Mouse (Mus musculus): Measurements from ENCODE around the gene Rbfox1.
A peak's percentile ranks its signal among the peaks of the same experiment; 100 is the strongest.

The Rbfox1 gene

DNA sequence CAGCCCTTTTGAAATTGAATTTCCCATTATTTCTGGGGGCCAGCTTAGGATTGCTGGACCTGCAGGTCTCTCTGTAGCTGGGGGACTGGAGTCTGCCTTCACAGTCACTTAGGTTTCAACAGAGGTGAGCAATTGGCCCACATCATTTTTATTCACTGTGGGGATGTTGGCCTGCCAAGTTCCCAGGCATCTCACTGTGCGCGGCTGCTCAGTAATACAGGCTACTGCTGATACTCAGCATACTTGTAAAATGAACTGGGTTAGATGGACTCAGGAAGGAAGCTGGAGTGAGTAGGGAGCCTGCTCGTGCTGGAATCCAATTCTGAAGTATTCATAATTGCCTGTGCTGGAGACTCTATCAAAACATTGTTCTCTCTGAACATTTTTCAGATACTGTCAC is 1356.5 kb downstream of the Rbfox1 start:
- no peak for DNase-seq (ENCODE audit: low spot score)

GRCm38 (mm10) chr16:7242501-7242900 is 1357.3 kb downstream of the Rbfox1 start:
- DNase-seq (ENCODE audit: low spot score): no peak

DNA sequence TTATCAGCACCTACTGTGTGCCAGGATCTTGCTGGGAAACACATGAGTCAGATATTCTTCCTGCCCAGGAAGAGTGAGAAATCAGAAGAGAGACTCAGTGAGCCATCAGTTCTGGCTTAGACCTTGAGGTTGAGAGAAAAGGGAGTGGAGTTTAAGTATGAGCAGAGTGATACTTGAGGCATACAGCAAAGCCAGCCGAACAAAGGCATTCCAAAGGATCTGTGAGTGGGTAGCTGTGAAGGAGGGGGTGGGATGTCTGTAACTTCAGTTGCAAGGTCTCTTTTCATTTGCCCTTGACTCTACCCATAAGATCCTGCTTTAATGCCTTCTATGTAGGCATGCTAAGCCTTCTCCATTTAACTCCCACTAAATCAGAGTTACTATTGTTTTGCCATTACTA is 1359.2 kb downstream of the Rbfox1 start:
- no peak for DNase-seq (ENCODE audit: low spot score)

DNA sequence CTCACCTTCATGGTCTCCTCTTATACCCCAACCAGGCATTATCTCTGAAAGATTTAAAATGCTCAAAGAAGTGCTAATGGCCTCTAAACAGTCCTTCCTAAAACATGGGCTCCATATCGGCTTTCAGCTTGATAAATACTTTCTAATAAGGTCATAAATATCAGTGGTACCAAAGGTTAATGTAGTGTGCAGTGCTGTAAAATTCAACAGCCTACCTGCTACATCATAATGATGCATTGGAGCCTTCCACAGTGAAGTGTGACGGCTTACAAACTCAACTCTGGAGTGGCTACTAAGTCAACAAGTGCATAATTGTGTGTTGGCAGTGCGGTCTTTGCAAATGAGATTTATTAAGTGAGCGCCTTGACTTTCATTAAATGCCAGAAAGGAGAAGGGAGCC is 1366.5 kb downstream of the Rbfox1 start:
- DNase-seq (ENCODE audit: low spot score): no peak

DNA sequence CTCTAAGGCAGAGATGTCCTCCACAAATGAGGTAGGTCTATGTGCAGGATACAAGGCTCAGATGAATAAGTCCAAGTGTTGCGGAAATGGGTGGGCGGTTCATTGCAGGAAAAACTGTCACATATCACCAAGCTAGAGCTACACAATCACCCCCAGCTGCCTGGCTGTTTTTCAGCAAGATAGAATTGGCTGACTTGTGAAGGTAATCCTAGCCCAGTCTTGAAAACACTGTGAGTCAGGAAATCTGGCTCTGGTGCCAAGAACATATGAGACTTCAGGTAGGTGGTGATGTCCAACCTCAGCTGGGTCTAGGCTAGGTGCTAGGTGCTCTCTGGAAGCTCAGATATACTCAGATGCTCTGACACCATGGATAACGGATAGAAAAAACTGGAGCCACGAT is 1372.2 kb downstream of the Rbfox1 start:
- no peak for DNase-seq (ENCODE audit: low spot score)

GRCm38 (mm10) chr16:7263261-7263660 is 1378.1 kb downstream of the Rbfox1 start:
- DNase-seq (ENCODE audit: low spot score): no peak

GRCm38 (mm10) chr16:7265715-7266114 is 1380.6 kb downstream of the Rbfox1 start:
- no peak for DNase-seq (ENCODE audit: low spot score)

- no peak for DNase-seq (ENCODE audit: low spot score)
These were observed 1390.3 kb downstream of the Rbfox1 start for GRCm38 (mm10) chr16:7275501-7275900.

GRCm38 (mm10) chr16:7275901-7276300 is 1390.7 kb downstream of the Rbfox1 start:
- no peak for DNase-seq (ENCODE audit: low spot score)

DNA sequence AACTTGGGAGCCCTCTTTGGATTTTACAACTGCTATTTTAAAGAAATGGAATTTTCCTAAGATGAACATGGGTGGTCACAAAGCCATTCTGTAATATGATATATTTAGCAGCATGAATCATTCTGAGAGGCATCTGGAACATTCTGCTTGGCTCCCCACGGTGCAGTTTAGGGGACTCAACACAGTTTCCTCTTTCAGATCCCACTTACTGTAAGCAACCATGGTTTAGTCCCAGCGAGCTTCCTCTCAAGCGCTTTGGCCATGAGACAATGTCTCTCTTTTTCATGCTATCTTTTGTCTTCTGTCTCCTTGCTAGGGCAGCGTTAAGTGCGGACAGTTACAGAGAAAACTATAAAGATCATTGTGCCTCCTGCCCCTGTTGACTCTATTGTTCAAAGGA is 1394.4 kb downstream of the Rbfox1 start:
- no peak for DNase-seq (ENCODE audit: low spot score)

- DNase-seq (ENCODE audit: low spot score): no peak
These were observed 1397.1 kb downstream of the Rbfox1 start for GRCm38 (mm10) chr16:7282257-7282656.

DNA sequence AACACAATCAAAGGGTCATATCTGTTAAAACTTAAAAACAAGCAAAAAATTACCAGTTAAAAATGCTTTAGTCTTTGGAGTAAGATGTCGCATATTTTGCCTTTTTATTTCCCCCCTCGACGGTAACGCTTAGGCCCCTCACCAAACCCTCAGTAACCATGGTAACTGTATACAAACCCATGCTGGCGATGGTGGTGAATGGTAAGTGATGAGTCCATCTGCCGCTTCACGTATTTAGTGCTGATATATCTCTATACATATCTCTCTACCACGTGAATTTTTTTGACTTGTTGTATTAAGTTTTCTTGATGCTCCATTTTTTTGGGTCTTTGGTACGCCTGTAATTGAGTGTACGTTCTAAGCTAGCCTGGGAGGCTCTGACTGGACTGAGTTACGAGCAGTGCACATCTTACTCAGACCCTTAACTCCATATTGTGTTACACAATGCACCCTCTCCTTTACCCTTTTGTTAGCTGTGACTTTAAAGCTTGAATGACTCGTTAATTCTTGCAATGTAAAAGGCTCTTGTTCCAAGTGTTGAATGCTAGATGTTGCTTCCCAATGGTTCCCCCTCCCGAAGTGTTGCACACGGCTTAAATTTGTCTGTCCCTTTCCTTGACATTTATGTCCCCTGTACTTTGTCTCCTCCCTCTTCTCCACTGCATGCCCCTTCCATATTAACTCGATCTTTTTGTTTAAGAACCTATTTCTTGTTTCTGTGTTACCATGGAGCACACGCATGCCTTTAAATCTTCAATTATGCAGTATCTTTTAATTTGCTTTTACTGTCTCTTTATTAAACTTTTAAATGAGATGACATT is 1408.0 kb downstream of the Rbfox1 start:
- no peak for DNase-seq (ENCODE audit: low spot score)

- DNase-seq (ENCODE audit: low spot score): no peak
These were observed 1417.3 kb downstream of the Rbfox1 start for GRCm38 (mm10) chr16:7302416-7302815.

DNA sequence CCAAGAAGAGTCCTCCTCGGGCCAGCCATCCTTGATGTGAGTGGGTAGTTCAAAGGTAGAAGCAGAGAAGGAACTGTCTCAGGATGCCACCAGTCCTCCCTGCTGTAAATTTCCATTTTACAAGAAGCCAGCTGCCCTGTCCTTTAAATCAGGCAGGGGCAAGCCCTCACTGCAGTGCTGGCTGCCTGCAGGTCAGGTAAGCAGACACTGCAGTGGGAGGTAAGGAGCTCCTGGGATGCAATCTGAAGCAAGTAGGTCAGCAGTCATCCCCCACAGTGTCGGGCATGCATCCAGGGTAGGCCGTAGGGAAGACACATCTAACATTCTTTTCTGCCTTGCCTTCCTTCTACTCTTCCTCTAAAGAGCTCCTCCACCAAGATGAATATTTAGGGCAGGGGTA is 1444.0 kb downstream of the Rbfox1 start:
- DNase-seq (ENCODE audit: low spot score): no peak

DNA sequence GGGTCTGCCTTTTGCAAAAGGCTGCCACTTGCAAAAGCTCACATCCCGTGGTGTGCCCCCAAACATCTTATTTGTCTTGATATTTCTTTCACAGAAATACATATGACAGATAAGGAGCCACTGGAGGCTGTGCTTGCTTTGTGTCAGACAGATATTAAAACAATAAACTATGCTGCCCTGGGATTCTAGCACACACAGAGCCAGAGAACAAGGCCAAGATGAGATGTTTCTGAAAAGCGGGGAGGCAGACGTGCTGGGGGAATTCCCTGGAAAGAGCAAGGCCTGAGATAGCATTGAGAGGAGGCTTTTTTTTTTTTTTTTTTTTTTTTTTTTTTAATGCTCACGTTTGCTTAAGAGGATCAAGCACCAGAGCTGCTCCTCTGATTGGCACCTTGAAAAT is 1456.0 kb downstream of the Rbfox1 start:
- DNase-seq (ENCODE audit: low spot score): no peak

GRCm38 (mm10) chr16:7345298-7345697 is 1460.1 kb downstream of the Rbfox1 start:
- no peak for DNase-seq (ENCODE audit: low spot score)

DNA sequence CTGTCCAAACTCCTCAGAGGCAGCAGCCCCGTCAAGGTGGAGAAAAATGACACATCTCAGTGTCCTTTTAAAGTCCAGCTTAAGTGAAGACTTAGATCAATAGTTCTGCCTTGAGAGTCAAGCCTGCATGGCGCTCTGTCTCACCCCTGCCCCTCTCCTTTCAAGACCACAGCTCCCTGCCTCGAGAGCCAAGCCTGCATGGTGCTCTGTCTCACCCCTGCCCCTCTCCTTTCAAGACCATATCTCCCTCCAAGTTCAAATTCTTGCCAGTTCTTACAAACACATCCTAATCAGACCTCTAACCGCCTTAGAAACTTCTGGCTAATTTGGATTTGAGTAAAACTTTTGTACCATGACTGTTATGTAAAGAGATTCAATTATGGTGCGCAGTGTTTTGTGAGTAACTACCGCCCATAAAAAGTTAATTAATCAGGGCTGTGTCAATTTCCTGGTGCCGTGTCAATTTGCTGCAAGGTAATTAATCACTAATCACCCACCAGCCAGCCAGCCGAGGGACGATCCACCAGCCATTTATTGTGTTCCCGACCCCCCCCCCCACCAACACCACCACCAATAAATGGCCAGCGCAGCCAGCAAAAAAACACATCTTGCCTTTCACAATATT is 1461.0 kb downstream of the Rbfox1 start:
- DNase-seq (ENCODE audit: low spot score): no peak

DNA sequence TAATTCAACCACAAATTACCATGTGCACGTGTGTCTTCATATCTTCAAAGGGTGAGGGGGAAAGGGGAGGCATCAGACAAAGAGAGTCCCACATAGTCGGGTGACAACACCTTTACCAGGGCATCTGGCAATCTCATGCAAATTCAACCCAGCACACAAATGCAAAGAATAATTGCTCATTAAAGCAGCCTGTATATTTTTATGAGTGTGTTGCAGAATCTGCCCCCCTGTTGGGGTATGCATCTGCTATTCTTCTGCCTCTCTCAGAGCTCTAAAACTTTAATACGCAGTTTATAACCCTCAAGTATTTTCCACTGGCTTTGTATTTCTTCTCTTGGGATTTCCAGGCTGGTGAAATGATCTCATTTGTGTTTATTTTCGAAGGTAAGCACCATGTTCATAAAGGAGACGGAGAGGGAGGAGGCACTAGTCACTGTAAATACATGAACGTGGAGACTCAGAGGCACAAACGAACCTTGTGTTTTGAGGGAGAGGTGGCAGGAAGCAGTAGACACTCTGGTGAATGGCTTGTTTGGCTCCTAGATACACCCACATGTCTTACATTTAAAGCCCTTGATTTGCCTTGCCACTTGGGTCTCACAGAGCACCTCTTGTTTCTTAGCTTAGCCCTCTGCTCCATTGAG is 1462.5 kb downstream of the Rbfox1 start:
- DNase-seq (ENCODE audit: low spot score): no peak

- DNase-seq (ENCODE audit: low spot score): peak; percentile 42
These were observed 1467.7 kb downstream of the Rbfox1 start for GRCm38 (mm10) chr16:7352808-7353207.

GRCm38 (mm10) chr16:7354116-7354515 is 1469.0 kb downstream of the Rbfox1 start:
- DNase-seq (ENCODE audit: low spot score): no peak

- DNase-seq (ENCODE audit: low spot score): no peak
These were observed 1473.9 kb downstream of the Rbfox1 start for GRCm38 (mm10) chr16:7359043-7359442.

- no peak for DNase-seq (ENCODE audit: low spot score)
These were observed 1475.6 kb downstream of the Rbfox1 start for GRCm38 (mm10) chr16:7360706-7361105.

DNA sequence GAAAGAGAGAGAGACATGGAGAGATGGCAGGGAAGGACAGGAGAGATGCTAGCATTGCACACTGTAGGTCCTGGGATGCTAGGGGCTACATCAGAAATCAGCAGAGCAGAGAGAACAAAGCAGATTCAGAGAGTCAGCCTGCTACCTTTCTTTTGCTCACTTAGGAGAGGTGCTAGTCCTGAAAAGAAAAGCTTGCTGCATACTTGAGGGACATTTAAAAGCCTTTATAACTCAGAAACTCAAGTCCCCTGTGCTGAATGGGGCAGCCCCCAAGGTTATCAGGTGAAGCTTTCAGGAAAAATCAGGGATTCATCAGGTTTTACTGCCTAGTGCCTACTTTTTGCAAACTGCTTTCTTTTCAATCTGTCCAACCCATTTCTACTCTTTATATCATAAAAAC is 1480.7 kb downstream of the Rbfox1 start:
- DNase-seq (ENCODE audit: low spot score): no peak
